Mouse (Mus musculus): ENCODE measurements around the gene Gm10322.

GRCm38 (mm10) chr10:59602043-59602442 is 13.8 kb upstream of the Gm10322 start:
- TF ChIP-seq CTCF (IDR thresholded peaks at IDR 0.05; ENCODE audit: low read depth) (no peak), EP300 (IDR thresholded peaks at IDR 0.05; ENCODE audit: low read depth) (no peak)

Measured in liver, postnatal 0 days (tissue).